Mouse (Mus musculus): ENCODE measurements around the gene Jph4. TPM values are rescaled to one million over a fixed set of nuclear protein-coding genes. Genes with fewer than 3 reads are reported as not detected.

Gene Jph4
- polyA plus RNA-seq, 2 experiments = 0.04 TPM; not detected in 1

DNA sequence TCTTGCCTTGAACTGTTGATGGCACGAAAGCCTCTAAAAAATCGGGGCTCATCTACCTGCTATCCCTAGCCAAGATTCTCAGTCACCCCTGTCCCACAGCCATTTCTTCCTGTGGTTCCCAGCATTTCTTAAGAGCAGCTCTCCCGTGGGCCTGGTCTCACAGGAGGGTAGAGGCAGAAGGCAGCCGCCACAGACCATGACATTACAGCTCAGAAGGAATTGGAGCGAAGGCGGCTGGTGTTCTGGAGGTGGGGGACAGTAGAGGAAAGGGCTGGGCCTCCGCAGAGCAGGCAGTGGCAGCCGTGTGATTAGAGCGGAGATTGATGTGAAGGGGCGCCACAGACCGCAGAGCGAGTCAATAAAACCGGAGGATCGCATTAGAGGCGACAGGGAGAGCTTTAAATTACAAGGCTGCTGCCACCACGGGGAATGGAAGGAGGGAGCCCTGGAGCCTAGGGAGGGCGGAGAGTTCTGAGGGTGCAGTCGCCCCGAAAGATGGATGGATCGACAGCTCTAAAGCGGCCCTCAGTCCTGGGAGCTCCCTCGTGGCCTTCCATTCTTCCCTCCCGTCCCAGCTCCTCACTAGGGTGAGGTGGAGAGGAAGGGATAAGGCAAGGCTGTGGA is 38.3 kb downstream of the Jph4 start:
- Histone ChIP-seq H3K9me3 (ENCODE audit: control insufficient read depth, low read length) (no peaks in the 10 kb centered on the region), H3K27me3 (ENCODE audit: control insufficient read depth, insufficient read depth, low read length) (peaks cover 14% of the 10 kb centered on the region), H3K36me3 (replicated peaks; ENCODE audit: control insufficient read depth, insufficient read depth, low read depth) (no peaks in the 10 kb centered on the region), H3K27ac (no peak overlapping the region), H3K4me2 (ENCODE audit: low read depth) (peak overlapping the region; percentile 3; the same call in 1 of the 2 replicates), H3K4me1 (replicated peaks; ENCODE audit: control insufficient read depth in 2 of 2, insufficient read depth in 2 of 2, low read length in 1 of 2) (peaks cover 7 to 10% of the 10 kb centered on the region in 2 experiments), H3K4me3 (ENCODE audit: insufficient read depth in 1 of 2, low read depth in 2 of 2, low read length in 2 of 2) (no peak overlapping the region), H3K9ac (replicated peaks) (no peak overlapping the region)
- WGBS (ENCODE audit: insufficient replicate concordance) = 4% methylated on average over 23 of the region's 23 CpGs
- DNase-seq (ENCODE audit: low read depth in 3 of 3, low spot score in 3 of 3) (no peak), ATAC-seq (ENCODE audit: insufficient read depth) (peak; percentile 25; the same call in 1 of the 2 replicates)
- TF ChIP-seq EP300 (IDR thresholded peaks at IDR 0.05; ENCODE audit: low read depth) (no peak), CTCF (IDR thresholded peaks at IDR 0.05; ENCODE audit: low read depth) (no peak)

GRCm38 (mm10) chr14:55077481-55078365 is 39.0 kb downstream of the Jph4 start:
- H3K4me3 ChIP-seq (ENCODE audit: insufficient read depth in 1 of 2, low read depth in 2 of 2, low read length in 2 of 2) = no peak overlapping the region
- 32% methylated on average over 15 of the region's 15 CpGs for WGBS (ENCODE audit: insufficient replicate concordance)
- H3K9ac ChIP-seq (replicated peaks) = no peak overlapping the region
- H3K4me2 ChIP-seq (ENCODE audit: low read depth) = no peak overlapping the region
- TF ChIP-seq EP300 (IDR thresholded peaks at IDR 0.05; ENCODE audit: low read depth) (no peak), CTCF (IDR thresholded peaks at IDR 0.05; ENCODE audit: low read depth) (no peak)
- H3K27ac ChIP-seq = no peak overlapping the region
- H3K27me3 ChIP-seq (ENCODE audit: control insufficient read depth, insufficient read depth, low read length) = peaks cover 14% of the 10 kb centered on the region
- peaks cover 7 to 10% of the 10 kb centered on the region in 2 experiments for H3K4me1 ChIP-seq (replicated peaks; ENCODE audit: control insufficient read depth in 2 of 2, insufficient read depth in 2 of 2, low read length in 1 of 2)
- DNase-seq (ENCODE audit: low read depth in 3 of 3, low spot score in 3 of 3) (no peak), ATAC-seq (ENCODE audit: insufficient read depth) (no peak)
- no peaks in the 10 kb centered on the region for H3K9me3 ChIP-seq (ENCODE audit: control insufficient read depth, low read length)
- H3K36me3 ChIP-seq (replicated peaks; ENCODE audit: control insufficient read depth, insufficient read depth, low read depth) = no peaks in the 10 kb centered on the region

DNA sequence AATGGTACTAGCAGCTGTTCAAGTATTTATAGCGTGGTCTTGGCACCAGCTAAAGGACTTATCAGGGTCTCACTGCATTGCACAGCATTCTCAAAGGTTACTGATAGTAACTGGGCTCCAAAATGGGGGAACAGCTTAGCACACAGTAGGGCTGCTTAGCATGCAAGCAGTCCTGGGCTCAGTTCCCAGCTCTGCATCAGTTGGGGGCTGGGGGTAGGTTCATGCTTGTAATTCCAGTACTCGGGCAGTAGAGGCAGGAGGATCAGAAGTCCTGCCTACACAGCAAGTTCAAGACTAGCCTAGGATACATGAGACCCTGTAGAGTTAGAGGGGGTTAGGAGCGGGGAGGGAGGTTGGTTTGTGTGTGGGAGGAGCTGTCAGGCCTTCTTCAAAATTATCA is 39.8 kb downstream of the Jph4 start:
- WGBS (ENCODE audit: insufficient replicate concordance) = 59% methylated on average over 3 of the region's 3 CpGs
- H3K27ac ChIP-seq = no peak overlapping the region

DNA sequence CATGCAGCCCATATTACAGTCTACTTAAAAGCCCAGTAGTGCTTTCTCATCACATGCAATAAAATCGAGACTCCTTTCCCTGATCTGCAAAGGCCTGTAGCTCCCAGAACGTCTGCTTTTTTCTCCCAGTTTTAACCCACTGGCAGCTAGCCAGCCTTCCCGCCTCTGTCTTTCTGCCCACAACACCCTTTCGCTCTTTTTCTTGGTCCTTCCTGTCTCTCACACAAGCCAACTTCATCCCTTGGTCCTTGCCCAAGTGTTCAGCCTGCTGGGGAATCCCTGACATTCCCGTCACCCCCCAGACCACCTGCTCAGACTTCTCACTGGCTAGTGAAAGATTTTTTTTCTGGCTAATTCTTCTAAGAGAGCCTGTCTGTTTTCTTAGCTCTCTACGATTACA is 40.5 kb downstream of the Jph4 start:
- H3K4me3 ChIP-seq (ENCODE audit: insufficient read depth in 1 of 2, low read depth in 2 of 2, low read length in 2 of 2) = no peak overlapping the region
- peaks cover 14% of the 10 kb centered on the region for H3K27me3 ChIP-seq (ENCODE audit: control insufficient read depth, insufficient read depth, low read length)
- DNase-seq (ENCODE audit: low read depth in 3 of 3, low spot score in 3 of 3) = no peak
- WGBS (ENCODE audit: insufficient replicate concordance) = 56% methylated on average over 6 of the region's 6 CpGs
- no peaks in the 10 kb centered on the region for H3K9me3 ChIP-seq (ENCODE audit: control insufficient read depth, low read length)
- no peaks in the 10 kb centered on the region; the same call in 1 of the 2 replicates for H3K36me3 ChIP-seq (replicated peaks; ENCODE audit: control insufficient read depth, insufficient read depth, low read depth)
- H3K9ac ChIP-seq (replicated peaks) = no peak overlapping the region
- H3K4me2 ChIP-seq (ENCODE audit: low read depth) = no peak overlapping the region
- H3K27ac ChIP-seq = no peak overlapping the region
- no peak for TF ChIP-seq EP300 (IDR thresholded peaks at IDR 0.05; ENCODE audit: low read depth)
- TF ChIP-seq CTCF (IDR thresholded peaks at IDR 0.05; ENCODE audit: low read depth) = no peak
- H3K4me1 ChIP-seq (replicated peaks; ENCODE audit: control insufficient read depth in 2 of 2, insufficient read depth in 2 of 2, low read length in 1 of 2) = peaks cover 7 to 10% of the 10 kb centered on the region in 2 experiments
- ATAC-seq (ENCODE audit: insufficient read depth) = no peak

More for the DNA sequence above, 39.8 kb downstream of the Jph4 start:
- Histone ChIP-seq H3K9me3 (ENCODE audit: control insufficient read depth, low read length) (no peaks in the 10 kb centered on the region), H3K4me1 (replicated peaks; ENCODE audit: control insufficient read depth in 2 of 2, insufficient read depth in 2 of 2, low read length in 1 of 2) (peaks cover 7 to 10% of the 10 kb centered on the region in 2 experiments), H3K9ac (replicated peaks) (no peak overlapping the region), H3K4me2 (ENCODE audit: low read depth) (no peak overlapping the region), H3K27me3 (ENCODE audit: control insufficient read depth, insufficient read depth, low read length) (peaks cover 14% of the 10 kb centered on the region), H3K4me3 (ENCODE audit: insufficient read depth in 1 of 2, low read depth in 2 of 2, low read length in 2 of 2) (no peak overlapping the region), H3K36me3 (replicated peaks; ENCODE audit: control insufficient read depth, insufficient read depth, low read depth) (no peaks in the 10 kb centered on the region; the same call in 1 of the 2 replicates)
- DNase-seq (ENCODE audit: low read depth in 3 of 3, low spot score in 3 of 3) = no peak
- TF ChIP-seq CTCF (IDR thresholded peaks at IDR 0.05; ENCODE audit: low read depth) = no peak
- no peak for TF ChIP-seq EP300 (IDR thresholded peaks at IDR 0.05; ENCODE audit: low read depth)
- no peak for ATAC-seq (ENCODE audit: insufficient read depth)

DNA sequence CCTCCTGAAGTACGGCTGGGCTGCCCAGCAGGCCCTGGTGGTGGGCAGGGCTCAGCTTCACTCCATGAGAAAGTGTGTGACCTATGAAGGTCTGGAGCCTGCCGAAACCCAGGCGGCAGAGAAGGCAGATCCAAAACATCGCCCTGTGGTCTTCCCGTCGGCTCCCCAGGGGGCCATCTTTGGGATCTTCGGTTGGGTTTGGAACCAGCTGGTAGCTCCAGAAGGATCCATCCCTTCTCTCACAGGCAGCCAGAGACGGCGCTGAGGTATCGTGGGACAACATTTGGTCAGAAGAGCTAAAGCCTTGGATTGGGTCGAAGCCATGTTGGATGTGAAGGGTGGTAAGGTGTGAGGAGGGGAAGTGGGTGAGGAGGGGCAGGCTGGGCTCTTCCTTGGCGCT is 42.3 kb downstream of the Jph4 start:
- H3K4me2 ChIP-seq (ENCODE audit: low read depth) = no peak overlapping the region
- H3K4me1 ChIP-seq (replicated peaks; ENCODE audit: control insufficient read depth in 2 of 2, insufficient read depth in 2 of 2, low read length in 1 of 2) = peaks cover 7 to 10% of the 10 kb centered on the region in 2 experiments
- no peak for TF ChIP-seq CTCF (IDR thresholded peaks at IDR 0.05; ENCODE audit: low read depth)
- TF ChIP-seq EP300 (IDR thresholded peaks at IDR 0.05; ENCODE audit: low read depth) = no peak
- H3K27me3 ChIP-seq (ENCODE audit: control insufficient read depth, insufficient read depth, low read length) = peaks cover 14% of the 10 kb centered on the region
- H3K27ac ChIP-seq = no peak overlapping the region
- ATAC-seq (ENCODE audit: insufficient read depth) = no peak
- WGBS (ENCODE audit: insufficient replicate concordance) = 83% methylated on average over 12 of the region's 12 CpGs
- no peak for DNase-seq (ENCODE audit: low read depth in 3 of 3, low spot score in 3 of 3)
- no peaks in the 10 kb centered on the region for H3K9me3 ChIP-seq (ENCODE audit: control insufficient read depth, low read length)
- H3K9ac ChIP-seq (replicated peaks) = no peak overlapping the region
- no peak overlapping the region for H3K4me3 ChIP-seq (ENCODE audit: insufficient read depth in 1 of 2, low read depth in 2 of 2, low read length in 2 of 2)
- no peaks in the 10 kb centered on the region; the same call in 1 of the 2 replicates for H3K36me3 ChIP-seq (replicated peaks; ENCODE audit: control insufficient read depth, insufficient read depth, low read depth)
